Mouse (Mus musculus): ENCODE data around the gene Pax9.

The Pax9 gene

DNA sequence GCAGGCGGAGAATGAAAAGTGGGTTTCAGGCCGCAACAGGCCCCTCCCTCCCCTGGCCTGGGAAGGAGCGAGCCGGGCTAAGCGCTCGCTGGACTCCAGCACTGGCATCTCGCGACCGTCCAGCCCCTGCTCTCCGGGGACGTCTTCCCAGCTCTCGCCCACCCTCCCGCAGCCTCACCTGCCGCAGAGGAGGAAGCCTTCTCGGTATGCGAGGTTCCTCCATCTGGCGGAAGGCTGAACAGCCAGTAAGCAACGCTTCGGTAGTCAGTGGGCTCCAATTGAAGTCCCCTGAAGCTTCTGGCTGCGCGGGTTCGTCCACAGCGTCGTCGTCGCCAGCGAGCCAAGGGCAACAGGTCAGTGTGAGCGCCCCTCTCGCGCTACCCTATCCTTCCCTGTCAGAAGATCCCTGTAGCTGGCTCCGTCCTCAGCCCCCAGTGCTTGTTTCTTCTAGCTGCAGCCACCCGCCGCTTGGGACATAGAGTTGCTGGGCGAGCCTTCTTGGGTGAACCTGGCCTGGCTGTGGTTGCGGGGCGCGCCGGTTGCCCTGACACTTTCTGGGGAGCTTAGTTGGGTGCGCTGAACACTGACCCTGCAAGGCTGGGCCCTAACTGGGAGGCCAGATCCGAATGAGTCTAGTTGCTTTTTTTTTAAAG is at the start of gene Pax9:
Pax9 (plus strand) TSS at position 341 of the 653 bp plus-strand sequence.
- DNase-seq: no peak

DNA sequence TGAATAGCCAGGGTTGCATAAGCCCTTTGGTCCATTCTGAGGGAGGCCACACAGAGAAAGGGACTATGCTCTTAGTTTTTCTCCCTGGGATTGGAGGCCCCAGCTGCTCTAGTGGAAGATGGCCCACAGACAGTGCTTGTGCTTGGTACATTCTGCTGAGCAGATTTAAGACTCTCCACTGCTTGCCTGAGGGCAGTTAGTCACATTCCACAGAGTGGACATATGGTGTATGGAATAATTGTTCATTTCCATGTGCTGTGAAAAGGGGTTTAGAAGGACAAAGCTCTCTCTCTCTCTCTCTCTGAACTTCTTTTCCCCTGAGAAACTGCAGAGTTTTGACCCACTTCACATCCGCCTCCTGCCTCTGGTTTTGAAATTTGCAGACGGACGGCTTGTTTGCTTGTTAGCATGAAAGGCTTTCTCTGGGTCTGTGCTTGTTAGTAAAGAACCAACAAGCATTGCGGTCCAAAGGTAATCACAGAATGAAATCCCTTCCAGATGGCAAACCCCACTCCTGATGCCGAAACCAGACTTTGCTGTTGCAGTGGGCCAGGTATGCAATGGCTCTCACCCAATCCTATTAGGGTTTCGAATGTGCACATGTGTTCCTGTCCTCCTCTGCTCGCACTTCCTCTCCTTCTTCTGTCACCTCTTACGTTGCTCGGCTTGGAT is 22.0 kb upstream of the Pax9 start:
- DNase-seq: no peak

- no peak for DNase-seq
Observed at GRCm38 (mm10) chr12:56670795-56671194, 20.8 kb upstream of the Pax9 start.

- DNase-seq: no peak
Observed at GRCm38 (mm10) chr12:56674726-56675125, 16.8 kb upstream of the Pax9 start.

DNA sequence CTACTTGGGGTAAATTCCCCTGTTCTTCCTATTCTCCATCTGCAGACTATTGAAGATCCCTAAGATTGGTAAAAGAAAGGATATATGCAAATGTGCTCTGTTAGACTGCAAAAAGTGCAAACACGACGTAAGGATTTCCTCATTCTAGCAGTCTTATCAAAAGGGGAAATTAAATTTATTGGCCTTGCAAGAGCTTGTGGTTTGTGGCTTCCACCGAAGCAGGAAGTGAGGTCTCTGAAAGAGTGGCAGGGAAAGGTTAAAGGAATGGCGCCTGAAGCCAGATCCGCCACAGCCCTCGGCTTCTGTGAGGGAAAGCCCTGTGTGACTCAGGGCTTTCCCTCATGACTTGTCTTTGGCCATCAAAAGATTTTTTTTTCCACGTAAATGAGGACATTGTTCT is 13.9 kb upstream of the Pax9 start:
- DNase-seq: no peak

GRCm38 (mm10) chr12:56681096-56681811 is 10.3 kb upstream of the Pax9 start:
- DNase-seq: no peak

DNA sequence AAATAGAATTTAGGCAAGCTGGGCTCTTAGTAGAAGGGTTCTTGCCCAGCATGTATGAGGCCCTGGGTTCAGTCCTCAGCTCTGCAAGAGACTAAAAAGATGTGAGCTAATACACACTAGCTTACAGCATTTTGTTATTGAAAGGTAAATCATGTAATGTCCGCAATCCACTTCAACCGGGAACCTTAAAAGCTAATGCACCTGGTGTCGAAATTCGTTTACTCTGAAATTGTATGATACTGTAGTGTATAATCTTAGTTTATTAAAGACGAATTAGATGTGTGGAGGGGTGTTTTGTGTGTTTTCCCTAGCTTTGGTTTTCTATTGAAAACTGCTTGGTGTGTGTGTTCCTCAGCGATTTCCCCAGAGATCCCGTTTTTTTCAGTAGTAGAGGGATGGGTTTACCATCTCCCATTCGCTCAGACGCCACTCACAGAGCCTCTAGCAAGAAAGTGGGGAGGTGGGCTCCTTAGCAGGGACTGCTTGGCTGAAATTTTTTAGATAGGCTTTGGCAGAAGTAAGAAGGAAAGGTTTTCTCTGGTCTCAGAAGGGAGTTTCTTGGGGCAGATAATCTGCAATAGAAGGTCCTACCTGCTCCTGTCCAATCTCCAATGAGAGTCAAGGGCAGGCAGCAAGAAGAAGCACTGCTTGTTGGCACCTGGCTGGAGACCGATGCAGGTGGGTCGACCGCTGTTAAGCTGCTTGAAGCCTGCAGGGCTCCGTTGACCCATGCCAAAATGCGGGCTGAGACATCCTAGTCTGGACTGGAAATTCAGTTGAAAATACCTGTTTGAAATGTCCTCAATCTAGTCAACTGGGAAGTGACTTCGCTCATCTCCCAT is 3.7 kb upstream of the Pax9 start:
- DNase-seq: no peak

GRCm38 (mm10) chr12:56688482-56688840 is 3.1 kb upstream of the Pax9 start:
- DNase-seq: no peak

GRCm38 (mm10) chr12:56688920-56689319 is 2.6 kb upstream of the Pax9 start:
- no peak for DNase-seq

- no peak for DNase-seq
Observed at GRCm38 (mm10) chr12:56689331-56689730, 2.2 kb upstream of the Pax9 start.

- no peak for DNase-seq
Observed at GRCm38 (mm10) chr12:56689736-56690135, 1.8 kb upstream of the Pax9 start.

GRCm38 (mm10) chr12:56690366-56690765 is 1.2 kb upstream of the Pax9 start:
- DNase-seq: no peak

GRCm38 (mm10) chr12:56691001-56691400 is 566 bp upstream of the Pax9 start:
- DNase-seq: no peak

DNA sequence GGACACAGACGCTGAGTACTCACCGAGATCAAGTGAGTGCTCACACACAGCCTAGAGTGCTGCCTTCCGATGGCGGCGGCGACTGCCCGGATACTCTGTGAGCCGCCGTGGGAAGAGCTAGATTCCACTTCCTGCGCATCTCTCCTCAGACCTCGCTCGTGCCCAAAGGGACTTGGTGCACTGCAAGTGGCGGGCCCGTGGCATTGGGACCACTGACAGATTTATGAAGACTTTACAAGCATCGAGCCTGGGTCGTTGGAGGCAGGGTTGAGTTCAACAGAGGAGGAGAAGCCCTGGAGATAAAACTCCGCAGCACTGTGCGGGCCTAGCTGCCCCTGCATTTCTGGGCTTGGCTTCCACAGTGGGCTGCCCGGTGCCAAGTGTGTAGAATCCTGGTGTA is 969 bp downstream of the Pax9 start:
- no peak for DNase-seq

GRCm38 (mm10) chr12:56693411-56694098 is 2.0 kb downstream of the Pax9 start:
- no peak for DNase-seq

GRCm38 (mm10) chr12:56694361-56694760 is 2.8 kb downstream of the Pax9 start:
- no peak for DNase-seq

DNA sequence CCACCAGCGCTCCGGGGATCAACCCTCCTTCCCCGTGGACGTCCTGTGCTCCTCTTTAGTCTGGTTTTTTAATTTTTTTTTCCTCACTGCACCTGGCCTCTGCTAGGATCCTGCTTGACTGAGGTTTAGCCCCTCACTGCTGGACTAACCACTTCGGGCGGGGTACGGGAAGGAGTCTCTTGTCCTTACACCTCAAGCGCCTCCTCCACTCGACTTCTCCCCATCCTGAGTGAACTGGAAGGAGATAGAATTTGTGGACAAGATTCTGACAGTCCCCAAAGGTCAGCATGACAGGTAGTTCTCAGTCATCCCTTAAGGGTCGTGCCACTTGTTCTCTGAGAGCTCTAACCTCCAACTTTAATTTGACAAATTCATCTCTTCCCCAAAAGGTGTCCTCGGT is 3.4 kb downstream of the Pax9 start:
- no peak for DNase-seq

- DNase-seq: no peak
Observed at GRCm38 (mm10) chr12:56695358-56696173, 4.0 kb downstream of the Pax9 start.

DNA sequence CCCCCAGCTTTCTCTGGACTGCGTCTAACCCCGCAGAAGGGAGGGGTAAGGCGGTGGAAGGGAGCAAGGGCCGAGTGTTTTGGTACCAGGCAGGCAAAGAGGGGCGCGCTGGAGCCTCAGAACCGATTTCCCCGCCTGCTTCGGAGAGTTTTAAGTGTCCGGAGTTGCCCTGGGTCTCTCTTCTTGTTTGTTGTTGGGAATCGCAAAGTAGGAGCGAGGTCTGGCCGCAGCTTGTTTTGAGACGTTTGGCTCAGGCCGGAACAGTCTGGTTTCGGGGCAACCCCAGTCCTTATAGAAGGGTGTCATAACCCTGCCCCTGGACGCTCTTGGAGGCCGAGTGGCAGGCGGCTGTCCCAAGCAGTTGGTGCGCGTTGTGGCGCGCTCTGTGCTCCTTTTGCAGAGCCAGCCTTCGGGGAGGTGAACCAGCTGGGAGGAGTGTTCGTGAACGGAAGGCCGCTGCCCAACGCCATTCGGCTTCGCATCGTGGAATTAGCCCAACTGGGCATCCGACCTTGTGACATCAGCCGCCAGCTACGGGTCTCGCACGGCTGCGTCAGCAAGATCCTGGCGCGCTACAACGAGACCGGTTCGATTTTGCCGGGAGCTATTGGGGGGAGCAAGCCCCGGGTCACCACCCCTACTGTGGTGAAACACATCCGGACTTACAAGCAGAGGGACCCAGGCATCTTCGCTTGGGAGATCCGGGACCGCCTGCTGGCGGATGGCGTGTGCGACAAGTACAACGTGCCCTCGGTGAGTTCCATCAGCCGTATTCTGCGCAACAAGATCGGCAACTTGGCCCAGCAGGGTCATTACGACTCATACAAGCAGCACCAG is 4.8 kb downstream of the Pax9 start:
- DNase-seq: no peak

DNA sequence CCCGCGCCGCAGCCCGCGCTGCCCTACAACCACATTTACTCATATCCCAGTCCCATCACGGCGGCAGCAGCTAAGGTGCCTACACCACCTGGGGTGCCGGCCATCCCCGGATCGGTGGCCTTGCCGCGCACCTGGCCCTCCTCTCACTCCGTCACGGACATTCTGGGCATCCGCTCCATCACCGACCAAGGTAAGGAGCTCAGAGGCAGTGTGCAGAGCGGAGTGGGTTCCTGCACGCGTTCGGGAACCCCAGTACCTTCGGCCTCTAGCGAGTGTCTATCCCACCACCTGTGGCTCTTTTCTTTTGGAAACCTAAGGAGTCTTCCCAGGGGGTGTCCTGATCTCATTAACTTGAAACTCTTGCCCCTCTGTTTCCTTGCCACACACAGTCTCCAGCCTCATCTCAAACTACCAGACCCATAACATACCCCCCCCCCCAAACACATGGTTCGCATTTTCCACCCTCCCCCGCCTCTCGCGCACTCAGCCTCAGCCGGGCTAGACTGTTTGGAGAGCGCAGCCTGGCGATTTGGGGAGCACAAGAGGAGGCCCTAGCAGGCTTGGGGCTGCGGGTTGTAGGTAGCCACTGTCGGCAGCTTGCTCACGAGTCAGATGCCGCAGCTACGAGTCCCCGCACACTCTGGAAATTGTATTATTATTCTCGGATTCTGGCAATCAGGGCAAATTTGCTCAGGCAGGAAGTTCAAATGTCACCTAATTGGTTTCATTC is 5.6 kb downstream of the Pax9 start:
- no peak for DNase-seq

Measured in right cerebral cortex, postnatal 25 days (tissue).